Mouse (Mus musculus): ENCODE measurements around the gene Naa25. TPM values are rescaled to one million over a fixed set of nuclear protein-coding genes. Genes with fewer than 3 reads are reported as not detected.

The Naa25 gene
- polyA plus RNA-seq, 1 experiment from 2014 or later: 48.0 TPM

DNA sequence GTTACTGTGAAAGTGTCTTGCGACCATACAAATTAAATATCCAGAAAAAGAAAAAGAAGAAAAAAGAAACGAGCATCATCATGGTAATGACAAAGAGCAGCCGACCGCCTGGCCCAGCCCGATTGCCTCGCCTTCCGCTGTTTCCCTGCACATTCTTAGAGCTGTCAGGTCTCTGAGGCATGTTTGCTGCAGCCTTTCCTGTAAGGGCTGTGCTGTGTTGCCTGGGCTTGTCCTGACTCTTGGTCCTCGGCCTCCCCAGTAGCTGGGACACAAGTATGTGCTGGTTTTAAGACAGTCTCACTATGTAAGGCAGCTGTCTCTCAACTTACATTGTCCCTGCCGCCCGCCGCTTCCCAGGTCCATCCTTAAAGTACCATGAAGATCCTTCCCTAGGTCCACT, 41.0 kb downstream of the Naa25 start:
- Histone ChIP-seq H3K27ac (no peak overlapping the region), H3K36me3 (peaks cover 62% of the 10 kb centered on the region), H3K27me3 (replicated peaks) (no peaks in the 10 kb centered on the region), H3K9ac (no peak overlapping the region), H3K4me2 (replicated peaks) (no peak overlapping the region), H3K4me3 (replicated peaks) (no peak overlapping the region), H3K4me1 (replicated peaks) (no peaks in the 10 kb centered on the region), H3K9me3 (no peaks in the 10 kb centered on the region)
- no peak for ATAC-seq
- WGBS: 92% methylated on average over 11 of the region's 11 CpGs

DNA sequence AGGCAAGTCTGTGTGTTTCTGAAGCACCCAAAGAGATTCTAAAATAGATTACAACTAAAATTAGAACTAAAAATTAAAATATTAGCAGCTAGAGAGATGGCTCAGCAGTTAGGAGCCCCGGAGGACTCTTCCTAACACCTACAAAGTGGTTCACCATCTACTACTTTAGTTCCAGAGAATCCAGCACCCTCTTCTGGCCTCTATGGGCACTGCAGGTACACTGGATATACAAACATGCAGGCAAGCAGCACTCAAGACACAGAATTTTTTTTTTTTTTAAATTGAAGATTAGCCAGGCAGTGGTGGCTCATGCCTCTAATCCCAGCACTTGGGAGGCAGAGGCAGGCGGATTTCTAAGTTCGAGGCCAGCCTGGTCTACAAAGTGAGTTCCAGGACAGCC, 45.8 kb downstream of the Naa25 start:
- ATAC-seq: no peak
- no peak overlapping the region for H3K4me2 ChIP-seq (replicated peaks)
- WGBS: 92% methylated on average over 3 of the region's 3 CpGs

DNA sequence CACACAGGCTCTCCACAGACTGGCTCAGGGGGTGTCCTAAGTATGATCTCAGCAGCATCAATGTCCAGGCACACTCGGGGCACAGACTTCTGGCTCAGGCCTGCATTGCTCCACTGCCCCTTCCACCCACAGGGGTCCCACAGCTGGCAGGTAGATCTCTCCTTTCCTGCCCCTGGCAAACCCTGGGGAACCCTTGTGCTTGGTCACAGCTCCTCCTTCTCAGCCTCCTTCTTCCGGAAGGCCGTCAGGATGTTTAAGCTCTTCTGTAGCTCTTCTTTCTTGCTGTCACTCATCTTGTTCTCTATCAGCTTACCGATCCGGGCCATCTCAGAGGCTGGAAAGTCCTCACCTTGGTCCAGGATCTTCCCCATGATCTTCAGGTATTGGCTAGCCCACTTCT, 47.1 kb downstream of the Naa25 start:
- Histone ChIP-seq H3K4me3 (replicated peaks) (no peak overlapping the region), H3K9me3 (no peaks in the 10 kb centered on the region), H3K27ac (no peak overlapping the region), H3K4me1 (replicated peaks) (0 out of 2 replicates have a peak, but pooled peaks cover 5% of the 10 kb centered on the region), H3K4me2 (replicated peaks) (no peak overlapping the region), H3K36me3 (peaks cover 61% of the 10 kb centered on the region), H3K27me3 (replicated peaks) (no peaks in the 10 kb centered on the region), H3K9ac (no peak overlapping the region)
- ATAC-seq: no peak
- WGBS: 82% methylated on average over 5 of the region's 5 CpGs

More for the DNA sequence above, 45.8 kb downstream of the Naa25 start:
- no peaks in the 10 kb centered on the region for H3K27me3 ChIP-seq (replicated peaks)
- no peaks in the 10 kb centered on the region for H3K4me1 ChIP-seq (replicated peaks)
- H3K9ac ChIP-seq: no peak overlapping the region
- no peak overlapping the region for H3K4me3 ChIP-seq (replicated peaks)
- no peaks in the 10 kb centered on the region for H3K9me3 ChIP-seq
- peaks cover 71% of the 10 kb centered on the region for H3K36me3 ChIP-seq
- H3K27ac ChIP-seq: no peak overlapping the region

DNA sequence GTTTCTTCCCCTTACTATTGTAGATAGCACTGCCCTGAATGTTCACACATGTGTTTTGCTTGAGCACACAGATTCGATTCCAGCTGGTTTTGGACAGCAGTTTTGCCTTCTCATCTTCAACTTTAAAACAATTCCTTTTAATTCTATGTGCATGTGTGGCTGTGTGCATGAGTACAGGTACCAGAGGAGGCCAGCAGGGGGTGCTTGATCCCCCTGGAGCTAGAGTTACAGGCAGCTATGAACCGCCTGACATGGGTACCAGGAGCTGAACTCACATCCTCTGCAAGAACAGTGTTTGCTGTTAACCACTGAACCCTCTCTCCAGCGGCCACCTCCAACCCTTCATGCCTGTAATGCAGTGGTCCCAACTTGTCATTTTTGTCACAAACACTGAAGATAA, 50.7 kb downstream of the Naa25 start:
- peaks cover 45% of the 10 kb centered on the region for H3K36me3 ChIP-seq

DNA sequence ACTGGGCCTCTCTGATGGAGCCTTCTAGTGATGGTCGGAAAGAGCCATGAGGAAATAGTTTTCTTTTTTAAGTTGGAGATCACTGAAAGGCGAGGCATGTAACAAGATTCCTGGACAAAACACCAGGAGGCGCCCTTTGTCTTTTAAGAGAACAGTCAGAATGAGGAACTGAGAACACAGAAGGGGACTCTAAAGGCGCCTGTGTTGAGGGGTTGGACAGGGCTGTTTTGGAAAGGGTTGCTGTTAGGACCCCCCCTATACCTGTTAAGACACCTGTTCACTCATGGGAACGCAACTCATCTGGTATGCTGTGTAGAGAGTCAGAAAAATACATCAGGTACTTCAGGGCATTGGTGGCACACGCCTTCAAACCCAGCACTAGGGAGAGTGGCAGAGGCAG, 52.2 kb downstream of the Naa25 start:
- no peak for ATAC-seq
- Histone ChIP-seq H3K27me3 (replicated peaks) (no peaks in the 10 kb centered on the region), H3K9me3 (no peaks in the 10 kb centered on the region), H3K4me1 (replicated peaks) (peaks cover 21% of the 10 kb centered on the region), H3K27ac (no peak overlapping the region), H3K36me3 (peaks cover 33% of the 10 kb centered on the region), H3K9ac (no peak overlapping the region), H3K4me3 (replicated peaks) (no peak overlapping the region), H3K4me2 (replicated peaks) (no peak overlapping the region)
- 62% methylated on average over 6 of the region's 6 CpGs for WGBS

More for the DNA sequence above, 50.7 kb downstream of the Naa25 start:
- H3K4me1 ChIP-seq (replicated peaks): peaks cover 11% of the 10 kb centered on the region
- H3K27ac ChIP-seq: no peak overlapping the region
- no peaks in the 10 kb centered on the region for H3K27me3 ChIP-seq (replicated peaks)
- no peaks in the 10 kb centered on the region for H3K9me3 ChIP-seq
- no peak overlapping the region for H3K9ac ChIP-seq
- ATAC-seq: no peak
- no peak overlapping the region for H3K4me3 ChIP-seq (replicated peaks)
- H3K4me2 ChIP-seq (replicated peaks): no peak overlapping the region
- 95% methylated on average over 3 of the region's 3 CpGs for WGBS

DNA sequence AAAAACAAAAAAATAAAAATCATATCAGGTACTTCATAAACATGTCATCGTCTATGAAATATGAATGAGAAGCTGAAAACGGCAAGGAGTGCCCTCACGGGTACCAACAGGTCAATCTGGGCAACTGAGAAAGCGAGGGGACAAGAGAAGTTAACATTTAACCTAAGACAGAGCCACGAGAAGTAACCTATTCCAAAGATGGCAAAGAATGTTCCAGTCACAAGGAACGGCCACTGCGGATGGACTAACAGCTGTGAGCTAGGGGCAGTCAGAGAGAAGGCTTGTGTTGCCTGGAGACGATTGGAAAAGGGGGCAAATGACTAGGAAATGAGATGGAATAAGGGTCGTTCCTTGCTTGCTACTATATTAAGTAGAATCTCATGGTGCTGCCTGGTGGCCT, 52.7 kb downstream of the Naa25 start:
- H3K4me1 ChIP-seq (replicated peaks): peaks cover 24% of the 10 kb centered on the region
- whole genome bisulfite sequencing: 64% methylated on average over 9 of the region's 9 CpGs
- no peak for ATAC-seq
- no peaks in the 10 kb centered on the region for H3K9me3 ChIP-seq
- H3K27ac ChIP-seq: no peak overlapping the region
- no peak overlapping the region for H3K4me3 ChIP-seq (replicated peaks)
- H3K36me3 ChIP-seq: peaks cover 28% of the 10 kb centered on the region
- H3K4me2 ChIP-seq (replicated peaks): peak overlapping the region; percentile 91
- no peak overlapping the region for H3K9ac ChIP-seq
- H3K27me3 ChIP-seq (replicated peaks): no peaks in the 10 kb centered on the region

DNA sequence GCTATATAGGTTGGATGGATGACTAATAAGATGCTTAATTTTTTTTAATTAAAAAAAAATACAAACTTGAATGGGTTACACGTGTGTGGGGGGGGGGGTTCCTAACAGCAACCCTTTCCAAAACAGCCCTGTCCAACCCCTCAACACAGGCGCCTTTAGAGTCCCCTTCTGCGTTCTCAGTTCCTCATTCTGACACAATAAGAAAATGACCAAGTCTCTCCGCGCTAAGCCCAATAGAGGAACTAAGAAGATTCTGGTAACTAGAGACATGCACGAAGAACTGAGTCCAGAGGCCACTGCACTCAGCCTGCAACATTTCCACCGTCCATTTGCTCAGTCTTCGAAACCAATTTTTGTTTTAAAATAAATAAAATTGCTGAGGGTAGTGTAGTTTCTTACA, 53.5 kb downstream of the Naa25 start:
- H3K4me1 ChIP-seq (replicated peaks): peaks cover 26% of the 10 kb centered on the region
- no peaks in the 10 kb centered on the region for H3K9me3 ChIP-seq
- H3K27ac ChIP-seq: 0 out of 2 replicates have a peak overlapping the region, but pooled peaks have one; percentile 94
- no peaks in the 10 kb centered on the region for H3K27me3 ChIP-seq (replicated peaks)
- peak overlapping the region; percentile 87 for H3K4me3 ChIP-seq (replicated peaks)
- H3K36me3 ChIP-seq: peaks cover 21% of the 10 kb centered on the region
- WGBS: 20% methylated on average over 8 of the region's 8 CpGs
- H3K4me2 ChIP-seq (replicated peaks): peak overlapping the region; percentile 91
- ATAC-seq: no peak
- H3K9ac ChIP-seq: peak overlapping the region; percentile 94

DNA sequence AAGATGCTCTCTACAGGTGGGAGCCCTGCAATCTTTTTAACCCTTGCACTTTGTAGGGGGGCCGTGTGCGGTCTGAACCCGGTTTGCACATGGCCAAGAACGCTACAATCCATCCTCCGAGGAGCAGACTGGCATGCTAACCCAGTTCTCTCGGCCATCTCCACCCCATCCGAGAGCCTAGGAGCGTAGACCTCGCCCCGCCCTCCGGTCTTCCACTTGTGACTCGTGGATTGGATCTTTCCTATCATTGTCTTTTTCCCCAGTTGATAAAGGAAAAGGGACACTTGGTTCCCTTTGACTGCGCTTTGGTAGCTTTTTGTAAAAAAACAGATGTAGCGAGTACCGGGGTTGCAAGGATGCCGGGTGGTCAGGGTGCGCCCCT, 53.9 kb downstream of the Naa25 start, which contains the start of gene Tmem116:
TSS of gene Tmem116 (plus strand) at position 250 of the 382 bp plus-strand sequence.
- ATAC-seq: 0 out of 2 replicates have a peak, but pooled peaks have one; percentile 14
- H3K4me2 ChIP-seq (replicated peaks): peak within 1 kb of the TSS; percentile 91
- WGBS: under 1% methylated on average over 17 of the region's 17 CpGs

DNA sequence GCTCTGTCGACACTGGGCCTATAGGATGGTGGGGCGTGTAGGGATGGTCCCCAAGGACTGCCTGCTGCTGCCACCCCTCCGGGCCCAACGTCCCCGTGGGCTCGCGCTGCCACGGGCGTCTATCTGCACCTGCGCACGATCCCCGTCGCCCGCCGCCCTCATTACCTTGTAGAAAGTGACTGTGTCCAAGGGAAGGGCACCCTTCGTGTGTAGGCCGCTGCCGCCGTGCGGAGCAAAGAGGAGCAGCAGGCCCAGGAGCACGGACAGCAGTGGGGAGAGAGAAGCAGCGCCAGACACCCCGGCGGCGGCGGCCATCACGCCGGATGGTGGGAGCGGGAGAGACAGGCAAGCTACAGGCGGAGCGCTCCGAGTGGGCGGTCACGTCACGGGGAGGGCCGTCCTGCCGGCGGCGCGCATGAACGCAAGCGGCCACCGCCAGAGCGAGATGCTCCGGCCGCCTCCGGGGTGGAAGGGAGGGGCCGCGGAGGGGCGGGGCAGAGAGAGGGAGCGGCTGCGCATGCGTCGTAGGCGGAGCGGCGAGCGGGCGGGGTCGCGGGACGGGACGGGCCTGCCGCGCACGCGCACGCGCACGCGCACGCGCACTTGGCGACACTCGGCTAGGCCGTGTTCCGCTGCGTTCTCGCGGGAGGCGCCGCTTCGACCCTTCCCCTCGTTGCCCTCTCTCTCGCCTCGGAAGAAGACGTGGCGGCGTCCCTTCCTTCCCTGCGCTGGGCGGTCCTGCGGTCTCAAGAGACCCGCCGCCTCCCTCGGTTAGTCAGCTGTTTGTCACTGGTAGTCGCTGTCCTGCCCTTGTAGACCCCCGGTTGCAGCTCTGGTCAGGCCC, 54.5 kb downstream of the Naa25 start, which contains the start of gene Erp29:
TSS of gene Erp29 (minus strand) at position 481 of the 844 bp plus-strand sequence.
- Histone ChIP-seq H3K27ac (peak within 1 kb of the TSS; percentile 94), H3K9ac (peak within 1 kb of the TSS; percentile 94), H3K9me3 (no peaks in the 10 kb centered on the region), H3K4me2 (replicated peaks) (peak within 1 kb of the TSS; percentile 91), H3K36me3 (peaks cover 11% of the 10 kb centered on the region; the same call in 1 of the 2 replicates), H3K4me1 (replicated peaks) (peaks cover 26% of the 10 kb centered on the region), H3K4me3 (replicated peaks) (peak within 1 kb of the TSS; percentile 87), H3K27me3 (replicated peaks) (no peaks in the 10 kb centered on the region)
- ATAC-seq: peak; percentile 91
- under 1% methylated on average over 95 of the region's 97 CpGs for WGBS

More for the DNA sequence above, 53.9 kb downstream of the Naa25 start, which contains the start of gene Tmem116:
- Histone ChIP-seq H3K27me3 (replicated peaks) (no peaks in the 10 kb centered on the region), H3K27ac (peak within 1 kb of the TSS; percentile 94), H3K4me1 (replicated peaks) (peaks cover 26% of the 10 kb centered on the region), H3K4me3 (replicated peaks) (peak within 1 kb of the TSS; percentile 87), H3K9me3 (no peaks in the 10 kb centered on the region), H3K9ac (peak within 1 kb of the TSS; percentile 94), H3K36me3 (peaks cover 17% of the 10 kb centered on the region)

DNA sequence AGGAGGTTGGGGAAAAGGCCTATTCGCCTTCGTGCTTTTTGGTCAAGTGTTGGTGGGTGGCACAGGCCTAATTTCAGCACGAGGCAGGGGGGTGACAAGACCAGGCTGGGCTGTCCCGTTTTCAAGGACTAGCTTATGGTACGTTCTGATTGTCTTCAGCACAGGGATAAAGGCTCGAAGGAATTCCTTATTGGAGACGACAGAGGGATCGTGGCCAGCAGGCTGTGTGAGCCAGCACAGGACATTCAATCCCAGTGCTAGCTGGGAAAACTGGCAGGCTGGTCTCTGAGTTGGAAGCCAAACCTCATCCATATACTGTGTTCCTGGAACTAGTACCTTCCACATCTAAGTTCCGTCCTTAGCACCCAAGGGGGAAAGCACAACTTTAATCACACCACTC, 55.2 kb downstream of the Naa25 start:
- peak overlapping the region; percentile 91 for H3K4me2 ChIP-seq (replicated peaks)
- ATAC-seq: no peak
- WGBS: 4% methylated on average over 9 of the region's 9 CpGs

DNA sequence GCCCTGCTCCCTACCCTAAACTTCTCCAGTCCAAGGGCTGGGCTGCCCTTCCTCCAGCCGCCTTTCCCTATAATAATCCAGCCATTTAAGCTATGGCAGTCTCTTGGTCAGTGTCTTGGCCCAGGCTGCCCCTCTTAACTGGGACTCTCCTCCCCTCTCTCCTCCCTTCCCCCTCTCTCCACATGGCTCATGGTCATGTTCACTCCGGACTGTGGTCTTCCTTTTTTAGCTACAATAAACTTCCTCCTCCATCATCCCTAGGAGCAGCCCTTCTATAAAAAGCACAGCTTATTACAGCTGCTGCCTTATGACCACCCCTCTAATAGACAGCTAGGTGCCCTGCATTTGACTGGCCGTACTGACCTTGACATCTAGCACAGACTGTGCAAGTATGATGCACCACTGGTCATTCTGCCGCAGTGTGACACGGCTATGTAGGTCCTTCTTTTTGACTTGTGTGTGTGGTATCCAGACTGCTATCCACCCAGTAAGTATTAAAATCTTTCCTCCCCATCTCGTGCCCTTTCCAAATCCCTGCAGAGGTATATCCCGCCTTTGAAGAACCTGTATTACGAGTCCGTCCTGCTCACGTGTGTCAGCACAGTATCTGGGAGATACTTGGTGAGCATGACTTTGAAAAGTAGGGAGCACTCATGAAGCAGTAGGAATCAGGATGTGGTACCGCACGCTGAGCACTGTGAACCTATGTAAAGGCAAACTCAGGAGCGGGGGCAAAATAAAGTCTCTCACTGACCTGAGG, 56.2 kb downstream of the Naa25 start:
- Histone ChIP-seq H3K4me1 (replicated peaks) (peaks cover 26% of the 10 kb centered on the region), H3K9me3 (no peaks in the 10 kb centered on the region), H3K9ac (no peak overlapping the region), H3K4me2 (replicated peaks) (peak overlapping the region; percentile 91), H3K36me3 (no peaks in the 10 kb centered on the region), H3K4me3 (replicated peaks) (no peak overlapping the region), H3K27ac (peak overlapping the region; percentile 78), H3K27me3 (replicated peaks) (no peaks in the 10 kb centered on the region)
- peak; percentile 11 for ATAC-seq
- 61% methylated on average over 13 of the region's 13 CpGs for WGBS

More for the DNA sequence above, 55.2 kb downstream of the Naa25 start:
- H3K27ac ChIP-seq: peak overlapping the region; percentile 94
- peak overlapping the region; percentile 91 for H3K9ac ChIP-seq
- H3K27me3 ChIP-seq (replicated peaks): no peaks in the 10 kb centered on the region
- peaks cover 26% of the 10 kb centered on the region for H3K4me1 ChIP-seq (replicated peaks)
- H3K4me3 ChIP-seq (replicated peaks): peak overlapping the region; percentile 87
- 0 out of 2 replicates have a peak, but pooled peaks cover 7% of the 10 kb centered on the region for H3K36me3 ChIP-seq
- H3K9me3 ChIP-seq: no peaks in the 10 kb centered on the region

DNA sequence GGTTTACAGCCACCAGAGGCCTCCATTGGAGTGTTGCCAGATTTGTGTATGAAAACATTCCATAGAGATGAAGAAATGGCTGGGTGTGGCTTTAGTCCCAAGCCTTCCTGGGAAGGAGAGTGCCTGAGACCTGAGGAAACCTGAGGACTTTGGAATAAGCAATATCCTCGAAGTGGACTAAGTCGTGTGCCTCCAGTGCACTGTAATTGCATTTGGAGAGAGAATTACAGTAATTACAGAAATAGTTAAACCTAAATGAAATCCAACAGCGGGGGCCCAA, 56.7 kb downstream of the Naa25 start:
- Histone ChIP-seq H3K4me2 (replicated peaks) (peak overlapping the region; percentile 91), H3K36me3 (no peaks in the 10 kb centered on the region), H3K9ac (no peak overlapping the region), H3K4me1 (replicated peaks) (peaks cover 24% of the 10 kb centered on the region), H3K27ac (peak overlapping the region; percentile 78), H3K4me3 (replicated peaks) (no peak overlapping the region), H3K27me3 (replicated peaks) (no peaks in the 10 kb centered on the region), H3K9me3 (no peaks in the 10 kb centered on the region)
- ATAC-seq: peak; percentile 50
- 53% methylated on average over 3 of the region's 3 CpGs for WGBS
